Mouse (Mus musculus) erythroid progenitor cell, adult 5-6 weeks (primary cell): ENCODE data around the gene Heatr5b. TPM values are rescaled to one million over a fixed set of nuclear protein-coding genes. Genes with fewer than 3 reads are reported as not detected.

Source experiments
- ATAC-seq: replicated peaks from 2 replicates; pipeline ENCODE4 v1.8.0; 2016; ENCODE audit warnings: moderate number of reproducible peaks, mild to moderate bottlenecking, moderate TSS enrichment, inconsistent platforms; ENCODE audit not compliant: poor library complexity, low FRiP score, severe bottlenecking
- total RNA-seq, 2 experiments: library from RNA; stranded (forward) in 1 of 2; stranded (reverse) in 1 of 2; fragments of 150-400 nt in 1 of 2; fragments of 186-747, 209-891 nt in 1 of 2; gene quantifications; 2 replicates each; pipeline versions ENCODE4 v1.2.3 to v1.2.4; 2015 to 2017; ENCODE audit warnings: low replicate concordance in 2 of 2

The Heatr5b gene
- total RNA-seq, 2 experiments from 2014 or later: 3.3 to 8.4 TPM

- ATAC-seq: no peak
Measured at GRCm38 (mm10) chr17:78708422-78708821, 126.7 kb downstream of the Heatr5b start.

- no peak for ATAC-seq
Measured at GRCm38 (mm10) chr17:78702988-78703387, 132.2 kb downstream of the Heatr5b start.

Other genes with a start within 250 kb of the Heatr5b start
- gene Strn, start 98.2 kb downstream of the Heatr5b start, total RNA-seq (2015; ENCODE audit: low replicate concordance): 11.2 and 13.0 TPM in 2 replicates
- gene Strn, start 98.2 kb downstream of the Heatr5b start, total RNA-seq (2017; ENCODE audit: low replicate concordance): 19.7 and 20.7 TPM in 2 replicates
- 13.0 and 21.6 TPM in 2 replicates for gene Gpatch11, start 203 bp upstream of the Heatr5b start, total RNA-seq (2015; ENCODE audit: low replicate concordance)
- 7.7 and 11.2 TPM in 2 replicates for gene Gpatch11, start 203 bp upstream of the Heatr5b start, total RNA-seq (2017; ENCODE audit: low replicate concordance)
- 40.7 and 42.2 TPM in 2 replicates for gene Eif2ak2, start 47.2 kb upstream of the Heatr5b start, total RNA-seq (2015; ENCODE audit: low replicate concordance)
- 56.8 and 76.1 TPM in 2 replicates for gene Eif2ak2, start 47.2 kb upstream of the Heatr5b start, total RNA-seq (2017; ENCODE audit: low replicate concordance)
- not detected in 2 replicates for gene Sult6b1, start 71.6 kb upstream of the Heatr5b start, total RNA-seq (2015; ENCODE audit: low replicate concordance)
- gene Sult6b1, start 71.6 kb upstream of the Heatr5b start, total RNA-seq (2017; ENCODE audit: low replicate concordance): 0.64 TPM in 1 of 2 replicates, not detected in the other
- gene Cebpzos, start 81.1 kb upstream of the Heatr5b start, total RNA-seq (2015; ENCODE audit: low replicate concordance): 2.9 TPM in 1 of 2 replicates, not detected in the other
- 3.6 and 21.6 TPM in 2 replicates for gene Cebpzos, start 81.1 kb upstream of the Heatr5b start, total RNA-seq (2017; ENCODE audit: low replicate concordance)
- gene Cebpz, start 101.7 kb upstream of the Heatr5b start, total RNA-seq (2015; ENCODE audit: low replicate concordance): 11.3 and 15.5 TPM in 2 replicates
- gene Cebpz, start 101.7 kb upstream of the Heatr5b start, total RNA-seq (2017; ENCODE audit: low replicate concordance): 8.7 and 20.0 TPM in 2 replicates
- 9.2 and 24.5 TPM in 2 replicates for gene Ndufaf7, start 101.8 kb upstream of the Heatr5b start, total RNA-seq (2015; ENCODE audit: low replicate concordance)
- 6.8 and 11.7 TPM in 2 replicates for gene Ndufaf7, start 101.8 kb upstream of the Heatr5b start, total RNA-seq (2017; ENCODE audit: low replicate concordance)
- 9.6 and 9.7 TPM in 2 replicates for gene Prkd3, start 185.5 kb upstream of the Heatr5b start, total RNA-seq (2015; ENCODE audit: low replicate concordance)
- 6.7 and 7.8 TPM in 2 replicates for gene Prkd3, start 185.5 kb upstream of the Heatr5b start, total RNA-seq (2017; ENCODE audit: low replicate concordance)
- gene Qpct, start 216.5 kb upstream of the Heatr5b start, total RNA-seq (2015; ENCODE audit: low replicate concordance): 1.8 TPM in 1 of 2 replicates, not detected in the other
- 0.77 TPM in 1 of 2 replicates, not detected in the other for gene Qpct, start 216.5 kb upstream of the Heatr5b start, total RNA-seq (2017; ENCODE audit: low replicate concordance)